Mouse (Mus musculus) embryonic facial prominence, embryonic 12.5 days (tissue): ENCODE measurements around the gene Trim66. TPM values are rescaled to one million over a fixed set of nuclear protein-coding genes. Genes with fewer than 3 reads are reported as not detected.

Experiments used
- ATAC-seq: fragments of 200-750 bp; cut with Nextera tagmentation; 2 replicates; pipeline ENCODE4 v1.8.0; 2017; ENCODE audit not compliant: insufficient number of reproducible peaks, insufficient read depth, low FRiP score, low TSS enrichment
- H3K27ac ChIP-seq: fragments of 300-500 bp; sonication (generic); 2 replicates; pipeline ENCODE4 v1.5.1; 2016; ENCODE audit warnings: mild to moderate bottlenecking
- H3K27me3 ChIP-seq: fragments of 300-500 bp; sonication (generic); 2 replicates; pipeline ENCODE4 v1.6.1; 2016; ENCODE audit warnings: mild to moderate bottlenecking, moderate library complexity
- H3K36me3 ChIP-seq: fragments of 300-500 bp; sonication (generic); 2 replicates; pipeline ENCODE4 v1.6.1; 2016; ENCODE audit warnings: mild to moderate bottlenecking
- H3K4me1 ChIP-seq: fragments of 300-500 bp; sonication (generic); 2 replicates; pipeline ENCODE4 v1.6.1; 2016
- H3K4me2 ChIP-seq: fragments of 300-500 bp; sonication (generic); replicated peaks from 2 replicates; pipeline ENCODE4 v1.6.1; 2016; ENCODE audit warnings: mild to moderate bottlenecking, moderate library complexity
- H3K4me3 ChIP-seq: fragments of 300-500 bp; sonication (generic); 2 replicates; pipeline ENCODE4 v1.5.1; 2016; ENCODE audit warnings: mild to moderate bottlenecking
- H3K9ac ChIP-seq: fragments of 300-500 bp; sonication (generic); 2 replicates; pipeline ENCODE4 v1.6.1; 2016; ENCODE audit warnings: mild to moderate bottlenecking, moderate library complexity
- H3K9me3 ChIP-seq: fragments of 300-500 bp; sonication (generic); 2 replicates; pipeline ENCODE4 v1.6.1; 2016; ENCODE audit warnings: mild to moderate bottlenecking, moderate library complexity
- WGBS: fragments of 180-500 bp; shearing (Covaris S2); methylation state at CpG from one replicate; pipeline ENCODE4 v1.1.7; 2016; 5-methylcytosine and 5-hydroxymethylcytosine counted together
- microRNA-seq: library from miRNA; unstranded; fragments of <30 nt; microRNA quantifications from one replicate; pipeline ENCODE4, GENCODE M21; 2017
- polyA plus RNA-seq: library from polyadenylated mRNA; unstranded; fragments of >200 nt; fragmentation: Nextera tagmentation; extraction: Ambion mirVana; gene quantifications from 2 replicates; pipeline ENCODE4 v1.2.1, GENCODE M21; 2016

The Trim66 gene
- polyA plus RNA-seq, 1 experiment from 2014 or later: 0.75 TPM

DNA sequence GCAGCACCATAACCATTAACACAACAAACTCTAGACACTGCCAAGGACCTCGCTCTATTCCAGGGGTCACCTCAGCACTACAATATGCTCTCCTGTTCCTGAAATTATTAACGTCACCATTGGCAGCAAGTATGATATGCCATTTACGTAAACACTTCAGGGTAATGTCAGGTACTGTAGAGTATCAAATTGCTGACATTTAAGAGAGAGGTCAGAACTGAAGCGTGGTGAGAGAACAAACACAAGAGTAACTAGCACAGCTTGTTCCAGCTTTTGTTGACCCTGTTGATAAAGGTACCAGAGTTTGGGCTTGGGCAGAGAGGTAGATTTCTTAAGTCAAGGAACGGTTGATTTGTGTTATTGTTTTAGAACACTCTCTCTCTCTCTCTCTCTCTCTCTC is 65.2 kb downstream of the Trim66 start:
- Histone ChIP-seq H3K9ac (no peak overlapping the region), H3K27me3 (peaks cover 8% of the 10 kb centered on the region; the same call in 1 of the 2 replicates), H3K9me3 (no peaks in the 10 kb centered on the region), H3K4me2 (no peak overlapping the region), H3K4me3 (no peak overlapping the region), H3K4me1 (0 out of 2 replicates have a peak, but pooled peaks cover 3% of the 10 kb centered on the region), H3K36me3 (no peaks in the 10 kb centered on the region), H3K27ac (no peak overlapping the region)
- 69% methylated on average over 5 of the region's 5 CpGs for WGBS
- ATAC-seq: no peak

GRCm38 (mm10) chr7:109440697-109441269 is 67.2 kb downstream of the Trim66 start:
- no peak overlapping the region for H3K4me2 ChIP-seq

GRCm38 (mm10) chr7:109438781-109439591 is 68.9 kb downstream of the Trim66 start, which contains the start of gene Stk33:
Stk33 (minus strand) TSS chr7:109439081.
- H3K27ac ChIP-seq: no peak within 1 kb of the TSS; the same call in 1 of the 2 replicates
- H3K4me2 ChIP-seq: peak within 1 kb of the TSS; percentile 89
- 0 out of 2 replicates have a peak, but pooled peaks cover 3% of the 10 kb centered on the region for H3K4me1 ChIP-seq
- H3K9me3 ChIP-seq: no peaks in the 10 kb centered on the region
- H3K9ac ChIP-seq: peak within 1 kb of the TSS; percentile 48
- peak within 1 kb of the TSS; percentile 44 for H3K4me3 ChIP-seq
- WGBS: under 1% methylated on average over 62 of the region's 62 CpGs
- peak; percentile 72 for ATAC-seq
- H3K27me3 ChIP-seq: peaks cover 8% of the 10 kb centered on the region; the same call in 1 of the 2 replicates
- H3K36me3 ChIP-seq: no peaks in the 10 kb centered on the region

More at GRCm38 (mm10) chr7:109440697-109441269, 67.2 kb downstream of the Trim66 start:
- peaks cover 8% of the 10 kb centered on the region; the same call in 1 of the 2 replicates for H3K27me3 ChIP-seq
- H3K4me3 ChIP-seq: no peak overlapping the region
- no peak overlapping the region for H3K9ac ChIP-seq
- 87% methylated on average over 9 of the region's 9 CpGs for WGBS
- H3K36me3 ChIP-seq: no peaks in the 10 kb centered on the region
- 0 out of 2 replicates have a peak, but pooled peaks cover 3% of the 10 kb centered on the region for H3K4me1 ChIP-seq
- no peak for ATAC-seq
- H3K9me3 ChIP-seq: no peaks in the 10 kb centered on the region
- H3K27ac ChIP-seq: no peak overlapping the region

DNA sequence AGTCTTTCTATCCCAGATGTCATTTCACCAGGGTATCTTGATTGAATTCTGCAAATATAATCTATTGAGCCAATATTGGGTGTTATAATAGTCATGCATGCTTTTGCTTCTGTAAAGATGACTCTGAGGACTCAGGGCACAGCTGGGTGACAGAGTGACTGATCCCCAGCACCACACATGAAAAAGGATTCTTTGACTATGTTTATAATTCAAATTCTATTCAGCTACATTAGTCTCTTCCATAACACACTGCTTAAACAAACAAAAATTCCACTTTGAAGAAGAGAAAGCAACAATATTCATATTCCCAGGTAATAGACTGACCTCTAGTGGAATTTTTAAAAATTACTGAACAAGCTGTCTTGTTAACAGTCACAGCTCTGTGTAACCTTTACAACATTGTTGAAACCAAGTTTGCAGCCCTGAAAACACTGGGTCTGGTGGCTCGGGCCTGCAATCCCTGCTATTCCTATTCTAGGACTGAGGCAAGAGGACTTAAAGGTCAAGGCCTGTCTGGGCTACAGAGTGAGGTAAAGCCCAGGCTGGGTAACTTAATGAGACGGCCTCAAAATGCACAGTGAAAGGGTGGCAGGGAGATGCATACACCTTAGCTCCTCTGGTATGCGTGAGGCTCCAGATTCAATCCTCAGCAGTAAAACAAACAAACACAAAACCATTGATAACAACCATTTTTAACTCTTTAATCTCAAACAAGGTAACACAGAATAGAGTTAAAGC is 83.3 kb downstream of the Trim66 start:
- 62% methylated on average over 3 of the region's 3 CpGs for WGBS
- H3K9me3 ChIP-seq: no peaks in the 10 kb centered on the region
- no peak overlapping the region for H3K27ac ChIP-seq
- no peaks in the 10 kb centered on the region for H3K27me3 ChIP-seq
- no peaks in the 10 kb centered on the region for H3K4me1 ChIP-seq
- ATAC-seq: no peak
- no peaks in the 10 kb centered on the region for H3K36me3 ChIP-seq
- H3K4me3 ChIP-seq: no peak overlapping the region
- no peak overlapping the region for H3K4me2 ChIP-seq
- H3K9ac ChIP-seq: no peak overlapping the region

DNA sequence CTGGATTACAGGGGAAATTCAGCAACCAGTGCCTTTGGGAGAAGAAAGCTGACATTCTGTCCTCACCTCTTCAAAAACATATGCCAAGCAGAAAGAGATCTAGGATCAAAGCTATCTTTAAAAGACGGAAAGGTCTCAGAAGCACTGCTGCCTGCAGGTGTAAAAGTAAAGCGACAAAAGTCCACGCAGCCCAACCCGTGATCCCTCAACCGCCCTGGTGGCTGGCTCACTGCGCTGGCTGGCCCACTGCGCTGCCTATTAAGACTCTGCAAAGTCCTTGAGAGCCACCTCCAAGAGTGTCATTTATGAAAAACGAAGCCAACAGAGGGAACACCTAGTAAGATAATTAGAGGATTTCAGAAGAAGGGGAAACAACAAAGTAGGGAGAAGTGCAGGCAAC is 85.1 kb downstream of the Trim66 start:
- WGBS: 75% methylated on average over 8 of the region's 8 CpGs
- Histone ChIP-seq H3K27ac (no peak overlapping the region), H3K27me3 (no peaks in the 10 kb centered on the region), H3K9ac (no peak overlapping the region), H3K36me3 (no peaks in the 10 kb centered on the region), H3K4me1 (no peaks in the 10 kb centered on the region), H3K4me3 (no peak overlapping the region), H3K9me3 (no peaks in the 10 kb centered on the region), H3K4me2 (no peak overlapping the region)
- no peak for ATAC-seq

DNA sequence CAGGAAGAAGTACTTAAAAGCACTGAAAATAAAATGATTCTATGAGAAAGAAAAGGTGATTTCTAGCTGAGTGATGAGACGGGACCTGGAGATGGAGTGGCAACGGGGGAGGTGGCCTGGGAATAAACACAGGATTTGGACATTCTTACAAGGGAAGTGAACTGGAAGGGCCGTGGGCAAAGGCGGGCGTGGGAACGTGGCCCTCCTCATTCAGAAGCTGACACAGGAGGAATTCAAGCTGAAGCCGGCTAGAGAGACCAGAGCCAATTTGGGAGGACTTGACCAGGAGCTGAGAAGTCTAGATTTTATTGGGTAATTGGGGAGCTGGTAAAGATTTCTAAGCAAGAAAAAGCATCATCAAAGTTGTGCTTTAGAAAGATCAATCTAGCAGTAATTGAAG is 102.4 kb downstream of the Trim66 start:
- no peaks in the 10 kb centered on the region for H3K4me1 ChIP-seq
- H3K4me3 ChIP-seq: no peak overlapping the region
- WGBS: 62% methylated on average over 7 of the region's 7 CpGs
- H3K4me2 ChIP-seq: no peak overlapping the region
- H3K9me3 ChIP-seq: no peaks in the 10 kb centered on the region
- no peak overlapping the region for H3K9ac ChIP-seq
- no peak for ATAC-seq
- H3K27me3 ChIP-seq: no peaks in the 10 kb centered on the region
- no peaks in the 10 kb centered on the region for H3K36me3 ChIP-seq
- no peak overlapping the region for H3K27ac ChIP-seq

DNA sequence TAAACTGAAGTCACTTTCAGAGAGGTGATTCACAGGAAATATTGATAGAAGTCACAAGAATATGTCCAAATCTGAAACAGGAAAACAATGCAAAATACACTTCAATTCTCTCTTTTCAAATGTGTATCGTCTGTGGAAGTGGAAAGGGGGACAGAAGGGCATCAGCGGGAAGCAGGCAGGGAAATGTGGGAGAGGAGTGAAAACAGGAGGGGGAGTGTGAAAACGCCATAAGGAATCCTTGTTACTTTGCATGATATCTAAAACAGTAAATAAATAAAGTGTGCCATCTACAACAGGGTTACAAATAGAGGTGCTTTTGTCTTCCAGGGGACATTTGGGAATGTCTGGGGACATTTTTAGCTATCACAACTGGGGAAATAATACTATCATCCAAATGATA is 108.6 kb downstream of the Trim66 start:
- H3K4me2 ChIP-seq: no peak overlapping the region
- WGBS: 63% methylated on average over 3 of the region's 3 CpGs

More for the DNA sequence above, 108.6 kb downstream of the Trim66 start:
- Histone ChIP-seq H3K27ac (no peak overlapping the region), H3K36me3 (no peaks in the 10 kb centered on the region), H3K4me3 (no peak overlapping the region), H3K27me3 (no peaks in the 10 kb centered on the region), H3K9me3 (no peaks in the 10 kb centered on the region), H3K9ac (no peak overlapping the region), H3K4me1 (no peaks in the 10 kb centered on the region)
- no peak for ATAC-seq

Small RNAs within 50 kb of the gene (microRNA-seq; reads per million reads assigned to microRNA genes)
- gene Gm47284: not detected

Other genes starting within 250 kb of the Trim66 start
- gene Stk33, start 69.1 kb downstream of the Trim66 start, polyA plus RNA-seq: 3.4 and 3.5 TPM in 2 replicates
- gene Rpl27a, start 11.0 kb upstream of the Trim66 start, polyA plus RNA-seq: 127 and 129 TPM in 2 replicates
- 48.7 and 50.5 TPM in 2 replicates for gene St5, start 195.5 kb upstream of the Trim66 start, polyA plus RNA-seq
- gene Akip1, start 195.6 kb upstream of the Trim66 start, polyA plus RNA-seq: 25.7 and 27.7 TPM in 2 replicates
- gene BC051019, start 215.7 kb upstream of the Trim66 start, polyA plus RNA-seq: 0.19 TPM in 1 of 2 replicates, not detected in the other
- gene Ascl3, start 223.6 kb upstream of the Trim66 start, polyA plus RNA-seq: not detected in 2 replicates
- 35.2 and 36.7 TPM in 2 replicates for gene Tmem9b, start 244.7 kb upstream of the Trim66 start, polyA plus RNA-seq